Mouse (Mus musculus) megakaryocyte, embryonic 14.5 days (primary cell): Measurements from ENCODE around the gene Prss33. TPM values are rescaled to one million over a fixed set of nuclear protein-coding genes. Genes with fewer than 3 reads are reported as not detected.

Experiments used
- H3K27me3 ChIP-seq: replicated peaks from 2 replicates; pipeline ENCODE3; 2012; ENCODE audit warnings: inconsistent platforms
- H3K36me3 ChIP-seq: replicated peaks from 2 replicates; pipeline ENCODE3; 2012; ENCODE audit warnings: low read length, inconsistent platforms, mixed read lengths
- H3K4me1 ChIP-seq: 2 replicates; pipeline ENCODE4 v1.6.1; 2012; ENCODE audit warnings: inconsistent platforms
- H3K4me3 ChIP-seq: replicated peaks from 2 replicates; pipeline ENCODE3; 2012; ENCODE audit warnings: moderate library complexity, mild to moderate bottlenecking, inconsistent platforms
- H3K9me3 ChIP-seq: 2 replicates; pipeline ENCODE4 v1.6.1; 2012; ENCODE audit warnings: inconsistent platforms
- FLI1 ChIP-seq: IDR thresholded peaks from 2 replicates; pipeline ENCODE4 v1.6.1; 2012; ENCODE audit warnings: low read length, inconsistent platforms, mixed read lengths
- GATA1 ChIP-seq: IDR thresholded peaks from 3 replicates; pipeline ENCODE4 v1.6.1; 2012; ENCODE audit warnings: mixed read lengths, low read length, inconsistent platforms, borderline replicate concordance
- polyA plus RNA-seq: library from polyadenylated mRNA; stranded (reverse); fragments of >175 nt; gene quantifications from 2 replicates; pipeline ENCODE4 v1.2.3, GENCODE M21; 2012; ENCODE audit warnings: low replicate concordance; ENCODE audit not compliant: insufficient read depth

Prss33 gene
- polyA plus RNA-seq, 1 experiment: not detected

DNA sequence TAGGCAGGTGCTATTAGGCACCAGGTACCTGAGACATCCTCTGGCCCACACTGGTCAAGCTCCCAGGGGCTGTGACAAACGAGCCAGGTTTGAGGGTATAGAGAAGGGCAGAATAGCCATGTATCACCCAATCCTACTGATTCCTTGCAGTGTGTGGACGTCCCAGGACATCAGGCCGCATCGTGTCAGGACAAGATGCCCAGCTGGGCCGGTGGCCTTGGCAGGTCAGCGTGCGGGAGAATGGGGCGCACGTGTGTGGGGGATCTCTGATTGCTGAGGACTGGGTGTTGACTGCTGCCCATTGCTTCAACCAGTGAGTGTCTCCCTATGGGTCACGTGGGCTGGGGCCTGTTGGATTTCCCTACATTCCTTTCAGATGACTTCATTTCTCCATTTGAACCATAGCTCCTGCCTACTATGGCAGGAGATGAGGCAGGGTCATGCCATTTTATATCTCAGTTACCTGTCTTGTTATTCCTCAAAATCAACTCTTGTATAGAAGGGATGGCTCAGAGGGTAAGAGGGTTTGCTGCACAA is 18.4 kb upstream of the Prss33 start:
- no peaks in the 10 kb centered on the region for H3K36me3 ChIP-seq

DNA sequence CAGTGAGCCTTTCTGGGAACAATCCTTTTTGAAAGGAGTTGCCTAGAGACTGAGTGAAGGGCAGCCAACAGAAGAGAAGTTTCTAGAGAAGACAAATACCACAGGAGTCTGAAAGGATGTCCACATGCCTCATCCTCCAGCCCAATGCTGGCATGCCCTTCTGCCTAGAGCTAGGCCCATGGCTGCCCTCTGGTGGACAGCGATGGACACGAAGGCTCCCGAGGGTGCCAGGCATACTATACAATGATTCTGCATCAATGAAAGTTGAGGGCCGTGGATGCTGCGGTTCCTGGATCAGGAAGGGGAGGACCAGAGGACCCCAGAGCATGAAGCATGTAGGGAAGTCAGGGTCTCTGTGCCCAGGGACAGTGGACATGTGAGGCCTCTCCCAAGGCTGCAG is 17.4 kb upstream of the Prss33 start:
- Histone ChIP-seq H3K4me1 (peaks cover 5% of the 10 kb centered on the region; the same call in 1 of the 2 replicates), H3K4me3 (peak overlapping the region; percentile 20), H3K27me3 (peaks cover 17% of the 10 kb centered on the region), H3K36me3 (no peaks in the 10 kb centered on the region), H3K9me3 (peaks cover 7% of the 10 kb centered on the region; the same call in 1 of the 2 replicates)
- TF ChIP-seq GATA1: no peak

More for the DNA sequence above, 18.4 kb upstream of the Prss33 start:
- TF ChIP-seq GATA1 (no peak), FLI1 (no peak)
- Histone ChIP-seq H3K27me3 (peaks cover 17% of the 10 kb centered on the region), H3K9me3 (peaks cover 5% of the 10 kb centered on the region; the same call in 1 of the 2 replicates), H3K4me3 (no peak overlapping the region), H3K4me1 (peaks cover 5% of the 10 kb centered on the region; the same call in 1 of the 2 replicates)

DNA sequence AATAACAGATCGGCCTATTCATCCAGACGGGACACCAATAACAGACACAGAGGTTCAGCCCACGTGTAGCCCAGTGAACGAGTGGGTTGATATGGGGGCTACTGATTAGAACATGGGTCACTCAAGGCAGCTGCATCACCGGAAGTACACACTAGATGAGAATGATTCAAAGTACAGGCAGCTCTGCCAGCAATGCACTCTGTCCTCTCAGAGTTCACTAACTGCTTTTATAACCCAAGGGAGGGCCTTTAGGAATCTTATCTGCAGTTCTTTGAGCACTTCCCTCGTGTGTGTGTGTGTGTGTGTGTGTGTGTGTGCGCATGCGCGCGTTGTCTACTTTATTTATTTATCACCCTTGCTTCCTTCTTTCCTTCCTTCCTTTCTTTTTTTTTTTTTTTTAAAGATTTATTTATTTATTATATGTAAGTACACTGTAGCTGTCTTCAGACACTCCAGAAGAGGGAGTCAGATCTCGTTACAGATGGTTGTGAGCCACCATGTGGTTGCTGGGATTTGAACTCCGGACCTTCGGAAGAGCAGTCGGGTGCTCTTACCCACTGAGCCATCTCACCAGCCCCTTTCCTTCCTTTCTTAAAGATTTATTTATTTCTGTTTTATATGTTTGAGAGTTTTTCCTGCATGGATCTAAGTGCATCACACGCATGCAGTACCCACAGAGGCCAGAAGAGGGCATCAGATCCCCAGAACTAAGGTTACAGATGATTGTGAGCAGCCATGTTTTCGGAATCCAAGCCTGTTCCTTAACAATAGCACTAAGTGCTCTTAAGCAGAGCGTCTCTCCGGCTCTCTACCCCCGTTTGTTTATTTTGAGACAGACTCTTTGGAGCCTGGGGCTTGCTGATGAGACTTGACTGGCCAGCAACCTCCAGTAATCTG is 15.2 kb upstream of the Prss33 start:
- H3K4me1 ChIP-seq: peaks cover 5% of the 10 kb centered on the region; the same call in 1 of the 2 replicates
- no peaks in the 10 kb centered on the region for H3K36me3 ChIP-seq
- peaks cover 9% of the 10 kb centered on the region; the same call in 1 of the 2 replicates for H3K9me3 ChIP-seq
- H3K4me3 ChIP-seq: no peak overlapping the region
- no peak for TF ChIP-seq GATA1
- H3K27me3 ChIP-seq: peaks cover 15% of the 10 kb centered on the region

DNA sequence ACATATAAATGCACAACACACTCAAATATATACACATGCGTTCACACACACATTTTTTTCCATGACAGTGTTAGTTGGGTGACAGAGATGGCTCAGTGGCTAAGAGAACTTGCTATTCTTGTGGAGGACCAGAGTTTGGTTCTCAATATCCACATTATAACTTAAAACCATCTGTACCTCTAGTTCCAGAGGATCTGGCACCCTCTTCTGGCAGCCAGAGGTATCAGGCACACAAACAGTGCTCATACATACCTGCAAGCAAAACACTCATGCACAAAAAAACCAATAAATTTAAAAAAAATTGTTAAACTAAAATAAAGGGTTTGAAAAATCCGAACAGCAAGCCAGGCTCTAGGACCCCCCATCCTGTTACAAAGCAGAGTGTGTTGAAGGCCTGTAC is 14.2 kb upstream of the Prss33 start:
- peaks cover 9% of the 10 kb centered on the region; the same call in 1 of the 2 replicates for H3K9me3 ChIP-seq
- peaks cover 5% of the 10 kb centered on the region; the same call in 1 of the 2 replicates for H3K4me1 ChIP-seq
- no peak overlapping the region for H3K4me3 ChIP-seq
- H3K36me3 ChIP-seq: no peaks in the 10 kb centered on the region
- no peak for TF ChIP-seq GATA1
- H3K27me3 ChIP-seq: peaks cover 12% of the 10 kb centered on the region

DNA sequence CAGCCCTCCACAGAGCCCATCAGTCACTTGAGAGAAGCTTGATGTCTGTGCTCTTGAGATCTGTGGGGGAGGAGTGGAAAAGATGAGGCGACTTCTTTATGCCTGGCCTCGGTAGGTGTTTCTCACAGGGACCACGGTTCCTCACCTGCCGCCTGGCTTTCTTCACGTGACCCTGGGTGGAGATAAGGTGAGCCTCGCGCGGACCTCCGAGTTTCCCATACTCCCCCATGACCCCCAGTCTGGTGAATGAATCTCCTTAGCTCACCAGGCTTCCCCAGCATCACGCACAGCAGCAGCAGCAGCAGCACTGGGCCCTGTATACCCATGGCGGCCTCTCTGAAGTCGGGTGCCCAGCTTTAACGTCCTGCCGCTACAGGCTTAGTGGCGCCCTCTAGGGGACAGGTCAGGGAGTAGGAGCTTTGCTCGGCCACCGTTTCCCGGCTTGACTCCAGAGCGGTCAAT is 8.0 kb upstream of the Prss33 start, which contains the start of the genes Prss32 and Prss41:
Gene Prss32, plus strand, starts transcription at position 44 of the 462 bp plus-strand sequence.
Gene Prss41, minus strand, starts transcription at position 361 of the 462 bp plus-strand sequence.
- Histone ChIP-seq H3K36me3 (no peaks in the 10 kb centered on the region), H3K27me3 (peaks cover 7% of the 10 kb centered on the region), H3K4me1 (peaks cover 10% of the 10 kb centered on the region), H3K9me3 (0 out of 2 replicates have a peak, but pooled peaks cover 4% of the 10 kb centered on the region), H3K4me3 (peak within 1 kb of the TSS; percentile 87)
- TF ChIP-seq FLI1 (no peak), GATA1 (no peak)

DNA sequence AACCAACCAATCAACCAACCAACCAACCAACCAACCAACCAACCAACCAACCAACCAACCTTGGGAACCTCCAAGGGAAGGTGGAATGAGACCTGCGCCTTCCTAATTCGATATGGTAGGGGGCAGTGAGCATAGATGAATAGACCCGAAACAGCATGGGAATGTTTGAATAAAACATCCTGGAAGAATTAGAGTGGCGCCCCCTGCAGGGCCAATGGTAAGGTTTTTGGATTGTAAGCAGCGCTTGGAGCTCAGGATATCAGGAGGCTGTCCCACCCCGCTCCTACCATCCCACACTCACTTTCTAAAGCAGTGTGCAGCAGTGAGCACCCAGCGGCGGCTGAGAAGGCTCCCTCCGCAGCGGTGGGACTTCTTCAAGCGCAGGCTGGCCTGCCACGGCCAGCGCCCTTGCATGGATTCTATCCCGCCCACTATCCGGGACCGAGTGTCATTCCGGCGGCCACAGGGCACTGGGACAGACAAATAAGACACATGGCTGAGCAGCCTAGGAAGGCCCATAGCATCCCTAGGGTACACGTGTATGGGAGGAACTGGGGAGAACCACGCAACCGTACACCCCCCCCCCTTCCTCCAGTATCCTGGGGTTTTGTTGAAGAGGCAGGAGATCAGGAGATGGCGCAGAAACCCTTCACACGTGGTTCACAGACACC is 7.4 kb upstream of the Prss33 start:
- Histone ChIP-seq H3K36me3 (no peaks in the 10 kb centered on the region), H3K4me3 (peak overlapping the region; percentile 87), H3K27me3 (peaks cover 7% of the 10 kb centered on the region), H3K9me3 (0 out of 2 replicates have a peak, but pooled peaks cover 2% of the 10 kb centered on the region), H3K4me1 (peaks cover 10% of the 10 kb centered on the region)
- TF ChIP-seq FLI1 (no peak), GATA1 (no peak)

DNA sequence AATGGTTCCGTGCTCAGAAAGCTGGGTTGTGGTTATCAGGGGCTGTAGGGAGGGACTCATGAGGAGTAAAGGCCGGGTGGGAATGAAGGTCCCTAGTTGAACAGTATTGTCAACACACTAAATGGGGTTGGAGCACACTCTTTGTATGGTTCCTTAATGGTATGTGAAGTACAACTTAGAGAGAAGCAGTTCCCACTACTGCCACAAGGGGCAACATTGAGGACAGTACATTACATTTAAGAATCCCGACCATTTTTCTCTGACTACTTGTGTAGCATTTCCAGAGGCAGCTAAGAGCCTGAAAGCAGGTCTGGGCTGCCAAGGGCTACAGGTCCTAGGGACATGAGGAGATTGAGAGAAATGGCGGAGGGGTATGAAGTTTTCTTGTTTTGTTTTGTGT is 5.3 kb upstream of the Prss33 start:
- Histone ChIP-seq H3K4me1 (peaks cover 18% of the 10 kb centered on the region), H3K4me3 (no peak overlapping the region), H3K9me3 (no peaks in the 10 kb centered on the region), H3K27me3 (peaks cover 12% of the 10 kb centered on the region), H3K36me3 (no peaks in the 10 kb centered on the region)
- TF ChIP-seq FLI1: no peak
- TF ChIP-seq GATA1: no peak

DNA sequence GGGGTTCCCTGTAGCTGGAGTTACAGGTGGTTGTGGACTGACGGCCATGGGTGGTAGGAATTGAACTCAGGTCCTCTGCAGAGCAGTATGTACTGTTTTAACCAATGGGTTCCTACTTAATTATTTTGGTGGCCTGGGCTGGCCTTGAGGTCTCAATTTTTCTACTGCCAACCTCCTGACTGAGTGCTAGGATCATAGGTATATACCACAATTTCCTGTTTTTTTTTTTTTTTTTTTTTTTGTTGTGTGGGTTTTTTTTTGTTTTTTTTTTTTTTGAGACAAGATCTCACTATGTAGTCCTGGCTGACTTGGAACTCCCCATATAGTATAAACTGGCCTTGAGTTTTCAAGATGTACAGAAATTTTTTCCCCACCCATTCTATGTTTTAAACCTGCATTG is 4.7 kb downstream of the Prss33 start:
- Histone ChIP-seq H3K4me1 (peaks cover 29% of the 10 kb centered on the region), H3K36me3 (peaks cover 14% of the 10 kb centered on the region), H3K4me3 (no peak overlapping the region), H3K9me3 (no peaks in the 10 kb centered on the region), H3K27me3 (peaks cover 32% of the 10 kb centered on the region)
- TF ChIP-seq GATA1 (no peak), FLI1 (no peak)

DNA sequence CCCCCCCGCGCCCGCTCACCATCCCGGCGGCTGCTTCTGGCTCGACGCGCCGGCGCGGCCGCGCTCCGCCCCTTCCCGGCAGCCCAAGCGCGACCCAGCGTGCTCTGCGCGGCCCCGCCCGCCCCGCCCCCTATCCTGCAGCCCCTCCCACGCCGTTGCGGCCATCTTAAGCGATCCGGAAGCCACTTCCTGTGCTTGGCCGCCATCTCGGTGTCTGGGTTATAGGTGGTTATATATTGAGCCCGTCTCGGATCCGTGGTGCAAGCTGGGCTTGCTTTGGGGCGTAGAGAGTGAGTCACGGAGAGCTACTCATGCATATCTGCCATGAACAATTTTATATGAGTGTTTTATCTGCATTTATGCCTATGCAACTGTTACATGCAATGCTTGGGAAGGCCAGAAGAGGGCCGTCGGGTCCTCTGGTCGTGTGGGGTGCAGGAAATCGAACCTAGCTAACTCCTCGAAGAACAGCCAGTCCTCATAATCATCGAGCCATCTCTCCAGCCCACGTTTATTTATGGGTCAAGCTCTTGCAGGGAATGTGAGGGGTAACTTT is 6.7 kb downstream of the Prss33 start, which contains the start of gene Elob:
Gene Elob, minus strand, starts transcription at position 73 of the 556 bp plus-strand sequence.
- TF ChIP-seq GATA1: no peak
- TF ChIP-seq FLI1: no peak
- Histone ChIP-seq H3K4me3 (peak within 1 kb of the TSS; percentile 96), H3K27me3 (peaks cover 15% of the 10 kb centered on the region), H3K9me3 (no peaks in the 10 kb centered on the region), H3K4me1 (peaks cover 29% of the 10 kb centered on the region), H3K36me3 (peaks cover 33% of the 10 kb centered on the region)
